ENCODE assay signal across 7 mouse cellular contexts in genomic region chr6:127324984-127325383, GRCm38 (mm10).
DNase-seq lines count a peak whose midpoint lies in the region.

No protein-coding gene starts in this region.

- DNase-seq in right cerebral cortex, adult 18-20 months, result peak; percentile 48
- DNase-seq in right cerebral cortex, postnatal 25 days, result no peak
- peak; percentile 85 to 88 for DNase-seq in cerebellum, postnatal 10 days
- peak; percentile 43 for DNase-seq in gastrocnemius, postnatal 14 days
- peak; percentile 62 to 66 for DNase-seq in left cerebral cortex, adult 18-20 months (ENCODE audit: low spot score in 2 of 2)
- peak; percentile 27 for DNase-seq in mesoderm, embryonic 11.5 days (ENCODE audit: low read depth, low spot score)
- DNase-seq in thymus, postnatal 25 days, result no peak

- intact Hi-C loops in gastrocnemius, postnatal 14 days (cut with DNase I; ENCODE audit: low total_unique reads), result loop anchor here (2.0 to 10.0 kb wide), 3 partner anchors 34 to 180 kb away; partner anchors contain the start of gene Parp11

Comparison
In these comparisons a context has a peak if more than half of its experiments do, and no peak if none do; other contexts are left out.
1. DNase-seq: peak in right cerebral cortex, adult 18-20 months (single experiment), cerebellum, postnatal 10 days (2 of 2), gastrocnemius, postnatal 14 days (single experiment), left cerebral cortex, adult 18-20 months (2 of 2) and mesoderm, embryonic 11.5 days (single experiment); none in right cerebral cortex, postnatal 25 days (single experiment) and thymus, postnatal 25 days (single experiment).